Mouse (Mus musculus) small intestine, adult 2 months (tissue): ENCODE data around the gene Ephb1.

Experiments used
- CTCF ChIP-seq: fragments of 200-500 bp; IDR thresholded peaks from 2 replicates; pipeline ENCODE4 v1.5.1; 2012; ENCODE audit warnings: low read depth, mild to moderate bottlenecking, control low read depth, inconsistent platforms, low read length, moderate library complexity, mixed read lengths; ENCODE audit not compliant: insufficient replicate concordance, insufficient read length; ENCODE audit errors: extremely low read depth
- POLR2A ChIP-seq: fragments of 200-500 bp; IDR thresholded peaks from 2 replicates; pipeline ENCODE4 v1.6.1; 2012; ENCODE audit warnings: low read depth, mild to moderate bottlenecking, control low read depth, inconsistent platforms, low read length, moderate library complexity

DNA sequence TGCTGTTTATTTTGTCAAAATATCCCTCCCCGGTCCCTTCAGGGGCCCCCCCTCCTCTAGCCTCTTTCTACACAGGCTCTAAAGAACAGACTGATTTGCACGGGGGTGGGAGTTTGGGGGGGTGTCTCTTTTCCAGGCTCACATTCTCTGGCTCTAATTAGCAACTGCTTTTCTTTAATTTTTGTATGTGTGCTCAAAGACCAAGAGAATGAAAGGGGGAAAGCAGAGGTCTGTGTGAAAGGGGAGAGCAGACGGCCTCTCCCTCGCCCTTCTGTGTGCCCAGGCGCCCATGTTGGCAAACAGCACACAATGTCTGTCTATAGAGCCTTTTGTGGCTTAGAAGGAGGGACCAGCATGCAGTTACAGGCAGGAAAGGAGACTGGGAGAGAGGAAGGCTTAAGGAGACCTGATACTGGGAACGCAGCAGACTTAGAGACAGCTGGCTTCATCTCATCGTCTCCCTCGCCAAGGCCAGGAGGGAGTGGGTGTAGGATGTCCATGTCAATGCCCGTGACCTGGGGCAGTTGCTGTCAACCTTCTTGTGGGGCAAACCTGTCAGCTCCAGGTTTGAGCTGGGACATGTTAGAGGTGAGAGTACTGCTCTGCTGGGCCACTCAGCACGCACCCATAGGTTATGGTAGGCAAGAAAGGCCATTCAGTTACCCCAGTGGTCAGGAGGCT, 172.5 kb downstream of the Ephb1 start:
- TF ChIP-seq POLR2A (no peak), CTCF (no peak)
